Mouse (Mus musculus) liver, adult (tissue): ENCODE results near the gene Stx5a.

ENCODE experiments used
- GATA4 ChIP-seq: IDR thresholded peaks from 2 replicates; pipeline ENCODE4 v1.6.1; 2014; ENCODE audit warnings: mild to moderate bottlenecking, low read length; ENCODE audit not compliant: insufficient replicate concordance

Gene Stx5a

GRCm38 (mm10) chr19:8760757-8761156 is 19.5 kb downstream of the Stx5a start:
- TF ChIP-seq GATA4: no peak

- TF ChIP-seq GATA4: no peak
Measured at GRCm38 (mm10) chr19:8763276-8763675, 22.1 kb downstream of the Stx5a start.

- no peak for TF ChIP-seq GATA4
Measured at GRCm38 (mm10) chr19:8765562-8765961, 24.3 kb downstream of the Stx5a start.

- no peak for TF ChIP-seq GATA4
Measured at GRCm38 (mm10) chr19:8770567-8771270, 29.5 kb downstream of the Stx5a start, which contains the start of gene Tmem223. Gene Tmem223, plus strand, starts transcription at chr19:8770996.

GRCm38 (mm10) chr19:8772996-8773395 is 31.8 kb downstream of the Stx5a start:
- TF ChIP-seq GATA4: no peak

- no peak for TF ChIP-seq GATA4
Measured at GRCm38 (mm10) chr19:8773409-8773808, 32.2 kb downstream of the Stx5a start.

- TF ChIP-seq GATA4: peak; percentile 64; the same call in 1 of the 2 replicates
Measured at GRCm38 (mm10) chr19:8774086-8774835, 33.0 kb downstream of the Stx5a start, which contains the start of gene Tmem179b. Gene Tmem179b, minus strand, starts transcription at chr19:8774467.

- TF ChIP-seq GATA4: no peak
Measured at GRCm38 (mm10) chr19:8774951-8775421, 33.8 kb downstream of the Stx5a start.

GRCm38 (mm10) chr19:8786008-8786781 is 45.0 kb downstream of the Stx5a start, which contains the start of gene Taf6l:
Gene Taf6l, minus strand, starts transcription at chr19:8786417.
- no peak for TF ChIP-seq GATA4

GRCm38 (mm10) chr19:8788521-8788920 is 47.3 kb downstream of the Stx5a start:
- no peak for TF ChIP-seq GATA4

GRCm38 (mm10) chr19:8789171-8789570 is 48.0 kb downstream of the Stx5a start:
- TF ChIP-seq GATA4: no peak

- TF ChIP-seq GATA4: no peak
Measured at GRCm38 (mm10) chr19:8790171-8790570, 49.0 kb downstream of the Stx5a start.

GRCm38 (mm10) chr19:8798264-8798946 is 57.2 kb downstream of the Stx5a start, which contains the start of gene Polr2g:
Gene Polr2g, minus strand, starts transcription at chr19:8798577.
- peak; percentile 26; the same call in 1 of the 2 replicates for TF ChIP-seq GATA4

GRCm38 (mm10) chr19:8798947-8799315 is 57.7 kb downstream of the Stx5a start:
- no peak for TF ChIP-seq GATA4
